Mouse (Mus musculus) stomach, postnatal 0 days (tissue): ENCODE measurements around the gene Idua.

Experiments
- CTCF ChIP-seq: IDR thresholded peaks from 2 replicates; pipeline ENCODE4 v1.5.1; 2016; ENCODE audit warnings: antibody characterized with exemption, low read depth, mild to moderate bottlenecking, moderate library complexity
- EP300 ChIP-seq: optimal IDR thresholded peaks from 2 replicates; pipeline ENCODE3; 2016; ENCODE audit warnings: antibody characterized with exemption

DNA sequence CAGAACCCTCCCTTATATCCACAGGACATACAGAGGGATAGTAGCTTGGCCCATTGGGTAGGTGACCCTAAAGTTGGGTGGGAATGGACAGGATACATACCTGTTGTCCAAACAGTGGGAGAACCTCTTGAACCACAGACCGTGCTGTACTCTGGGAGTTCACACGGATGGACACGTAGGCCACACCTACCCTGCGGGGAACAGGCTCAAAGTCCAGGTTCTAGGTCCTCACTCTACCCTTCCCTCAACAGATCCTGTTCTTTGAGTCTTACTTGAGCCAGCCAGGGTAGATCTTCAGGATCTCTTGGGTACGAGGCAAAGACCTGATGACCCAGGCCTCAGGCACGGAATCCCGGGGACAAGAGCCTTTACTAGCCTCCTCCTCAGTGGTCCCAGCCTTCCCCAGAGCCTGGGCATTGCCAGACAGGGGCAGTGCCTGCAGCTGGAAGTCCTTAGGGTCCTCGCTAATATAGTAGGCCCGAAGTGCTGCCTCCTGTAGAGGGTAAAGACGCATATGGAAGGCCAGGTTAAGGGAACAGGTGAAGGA, 5.6 kb upstream of the Idua start:
- TF ChIP-seq CTCF: no peak
- no peak for TF ChIP-seq EP300
